Mouse (Mus musculus) spleen, adult 2 months (tissue): Measurements from ENCODE around the gene Rassf1.

Source experiments
- CTCF ChIP-seq: fragments of 200-500 bp; IDR thresholded peaks from 2 replicates; pipeline ENCODE4 v1.5.1; 2011; ENCODE audit warnings: mild to moderate bottlenecking, inconsistent platforms; ENCODE audit not compliant: insufficient read depth, insufficient read length, insufficient replicate concordance; ENCODE audit errors: extremely low read depth
- POLR2A ChIP-seq: fragments of 200-500 bp; IDR thresholded peaks from 2 replicates; pipeline ENCODE4 v1.6.1; 2011; ENCODE audit warnings: low read depth, low read length, inconsistent platforms

GRCm38 (mm10) chr9:107601275-107601674 lies 49.9 kb downstream of the Rassf1 start:
- no peak for TF ChIP-seq CTCF
- no peak for TF ChIP-seq POLR2A
